Mouse (Mus musculus) cerebellum, adult 8-10 months (tissue): ENCODE data around the gene Tnni3k.

Experiments used
- DNase-seq: peaks from one replicate; pipeline ENCODE4 v3.0.0; 2022

Gene Tnni3k

GRCm38 (mm10) chr3:154754505-154754904, 300.7 kb downstream of the Tnni3k start:
- no peak for DNase-seq

GRCm38 (mm10) chr3:154744317-154744716, 310.9 kb downstream of the Tnni3k start:
- DNase-seq: no peak

GRCm38 (mm10) chr3:154742927-154743326, 312.3 kb downstream of the Tnni3k start:
- no peak for DNase-seq

GRCm38 (mm10) chr3:154741496-154741895, 313.7 kb downstream of the Tnni3k start:
- no peak for DNase-seq
